Mouse (Mus musculus): ENCODE measurements around the gene Itgb1bp1.

DNA sequence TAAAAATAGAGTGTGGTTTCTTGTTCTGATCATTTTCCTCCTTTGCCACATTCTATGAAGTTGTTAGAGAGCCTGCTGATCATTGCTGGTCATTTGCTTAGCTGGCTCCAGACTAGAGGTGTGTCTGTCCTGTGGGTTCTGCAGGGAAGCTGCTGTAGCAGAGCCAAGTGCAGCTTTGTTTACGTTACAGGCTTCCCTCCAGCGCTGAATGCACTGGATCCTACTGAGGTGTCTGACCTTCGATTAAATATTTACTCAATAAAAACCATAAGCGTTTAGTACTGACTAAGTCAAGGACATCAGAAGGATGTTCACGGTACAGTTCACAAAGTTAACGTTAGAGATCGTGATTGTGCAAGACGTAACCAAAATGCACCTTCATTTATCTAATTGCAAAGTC is 15.8 kb upstream of the Itgb1bp1 start:
- TF ChIP-seq CTCF (conservative IDR thresholded peaks at IDR 0.05; ENCODE audit: low read length) (no peak), NANOG (IDR thresholded peaks at IDR 0.05; ENCODE audit: borderline replicate concordance, low read length) (no peak), POU5F1 (IDR thresholded peaks at IDR 0.05; ENCODE audit: borderline replicate concordance, low read length) (no peak)
